Mouse (Mus musculus): ENCODE data around the gene Tmem234. TPM values are rescaled to one million over a fixed set of nuclear protein-coding genes. Genes with fewer than 3 reads are reported as not detected.

Tmem234 gene
- polyA plus RNA-seq, 1 experiment from 2014 or later: 226 TPM

DNA sequence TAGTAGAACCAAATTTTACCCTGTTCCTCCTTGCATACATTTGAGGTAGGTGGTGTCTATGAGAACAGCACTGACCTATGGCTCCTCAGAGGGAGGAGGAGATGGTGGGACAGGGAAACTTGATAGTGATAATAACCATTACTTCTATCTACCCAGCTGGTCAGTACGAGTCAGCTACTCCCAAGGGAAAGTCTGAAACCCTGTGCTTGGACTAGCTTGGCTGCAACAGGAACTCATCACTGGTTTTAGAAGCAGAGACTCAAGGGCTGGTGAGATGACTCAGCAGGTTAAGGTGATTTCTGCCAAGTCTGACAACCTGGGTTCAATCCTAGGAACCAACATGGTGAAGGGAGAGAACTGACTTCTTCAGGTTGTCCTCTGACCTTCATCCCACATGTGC, 48.2 kb downstream of the Tmem234 start:
- no peaks in the 10 kb centered on the region for H3K4me1 ChIP-seq (ENCODE audit: control insufficient read depth, insufficient read depth, low read length)
- H3K27me3 ChIP-seq (ENCODE audit: control insufficient read depth, insufficient read depth, low read length): no peaks in the 10 kb centered on the region
- H3K9ac ChIP-seq (replicated peaks; ENCODE audit: low read depth, low read length): no peak overlapping the region
- ATAC-seq (ENCODE audit: insufficient number of reproducible peaks, insufficient read depth, low FRiP score, low read depth): no peak
- WGBS: 70% methylated on average over 1 of the region's 1 CpGs
- H3K27ac ChIP-seq (ENCODE audit: low read length): no peak overlapping the region
- peaks cover 50% of the 10 kb centered on the region for H3K36me3 ChIP-seq (ENCODE audit: control insufficient read depth, insufficient read depth, low read length)
- no peak overlapping the region for H3K4me3 ChIP-seq (ENCODE audit: low read depth, low read length)
- no peak overlapping the region for H3K4me2 ChIP-seq (replicated peaks; ENCODE audit: low read depth, low read length)
- no peaks in the 10 kb centered on the region for H3K9me3 ChIP-seq (ENCODE audit: control insufficient read depth, low read depth, low read length)

DNA sequence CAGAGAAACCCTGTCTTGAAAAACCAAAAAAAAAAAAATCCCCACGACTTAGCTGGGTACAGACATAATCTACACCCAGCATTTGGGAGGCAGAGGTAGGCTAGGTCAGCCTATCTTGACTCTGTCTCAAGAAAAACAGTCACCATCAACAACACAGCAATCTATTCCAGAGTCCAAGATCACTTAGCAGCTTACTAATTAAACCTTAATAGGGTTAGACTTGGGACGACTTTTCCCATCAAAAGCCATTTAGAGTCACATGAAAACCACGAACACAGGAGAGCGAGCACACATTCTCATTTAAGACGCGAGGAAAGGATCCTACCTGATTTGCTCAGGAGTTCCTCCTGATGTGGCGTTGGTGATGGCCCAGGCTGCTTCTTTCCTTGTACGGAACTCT, 49.9 kb downstream of the Tmem234 start:
- Histone ChIP-seq H3K4me2 (replicated peaks; ENCODE audit: low read depth, low read length) (no peak overlapping the region), H3K27me3 (ENCODE audit: control insufficient read depth, insufficient read depth, low read length) (no peaks in the 10 kb centered on the region), H3K4me3 (ENCODE audit: low read depth, low read length) (no peak overlapping the region), H3K36me3 (ENCODE audit: control insufficient read depth, insufficient read depth, low read length) (peaks cover 67% of the 10 kb centered on the region), H3K9me3 (ENCODE audit: control insufficient read depth, low read depth, low read length) (no peaks in the 10 kb centered on the region), H3K9ac (replicated peaks; ENCODE audit: low read depth, low read length) (no peak overlapping the region), H3K4me1 (ENCODE audit: control insufficient read depth, insufficient read depth, low read length) (no peaks in the 10 kb centered on the region), H3K27ac (ENCODE audit: low read length) (no peak overlapping the region)
- WGBS: 92% methylated on average over 8 of the region's 8 CpGs
- no peak for ATAC-seq (ENCODE audit: insufficient number of reproducible peaks, insufficient read depth, low FRiP score, low read depth)

DNA sequence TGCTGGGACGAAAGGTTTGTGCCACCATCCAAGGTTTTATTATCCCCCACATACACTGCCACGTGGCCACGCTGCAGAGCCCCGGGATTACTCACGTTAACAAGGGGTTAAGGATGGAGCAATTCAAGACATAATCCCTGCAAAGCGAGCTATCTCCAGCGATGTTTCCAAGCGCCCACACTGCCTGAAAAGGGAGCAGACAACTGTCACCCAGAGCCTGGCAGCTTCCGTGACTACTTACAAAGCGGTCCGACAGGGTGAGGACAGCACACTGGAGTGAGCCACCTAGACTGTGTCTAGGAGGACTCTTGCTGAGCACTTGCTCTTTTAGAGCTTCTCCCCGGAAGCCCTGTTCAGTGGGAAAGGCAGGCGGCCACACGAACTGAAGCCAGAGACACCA, 54.3 kb downstream of the Tmem234 start:
- Histone ChIP-seq H3K27me3 (ENCODE audit: control insufficient read depth, insufficient read depth, low read length) (no peaks in the 10 kb centered on the region), H3K9me3 (ENCODE audit: control insufficient read depth, low read depth, low read length) (no peaks in the 10 kb centered on the region), H3K36me3 (ENCODE audit: control insufficient read depth, insufficient read depth, low read length) (peaks cover 77% of the 10 kb centered on the region), H3K27ac (ENCODE audit: low read length) (no peak overlapping the region), H3K4me3 (ENCODE audit: low read depth, low read length) (no peak overlapping the region), H3K9ac (replicated peaks; ENCODE audit: low read depth, low read length) (no peak overlapping the region), H3K4me2 (replicated peaks; ENCODE audit: low read depth, low read length) (no peak overlapping the region), H3K4me1 (ENCODE audit: control insufficient read depth, insufficient read depth, low read length) (no peaks in the 10 kb centered on the region)
- 94% methylated on average over 14 of the region's 14 CpGs for WGBS
- ATAC-seq (ENCODE audit: insufficient number of reproducible peaks, insufficient read depth, low FRiP score, low read depth): no peak

DNA sequence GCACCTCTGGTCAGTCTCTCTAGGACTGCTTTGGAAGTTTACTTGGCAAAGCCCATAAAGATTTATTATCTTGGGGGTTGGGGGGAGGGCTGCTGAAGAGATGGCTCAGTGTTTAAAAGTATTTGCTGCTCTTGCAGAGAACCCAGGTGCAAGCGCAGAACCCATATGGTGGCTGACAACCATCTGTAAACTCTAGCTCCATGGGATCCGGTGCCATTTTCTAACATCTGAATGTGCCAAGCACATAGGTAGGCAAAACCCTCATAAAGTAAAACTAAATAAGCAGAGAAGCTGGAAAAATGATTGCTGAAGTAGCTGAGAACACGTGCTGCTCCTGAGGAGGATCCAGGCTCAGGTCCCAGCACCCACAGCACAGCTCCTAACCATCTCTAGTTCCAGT, 61.1 kb downstream of the Tmem234 start:
- Histone ChIP-seq H3K27me3 (ENCODE audit: control insufficient read depth, insufficient read depth, low read length) (no peaks in the 10 kb centered on the region), H3K9me3 (ENCODE audit: control insufficient read depth, low read depth, low read length) (no peaks in the 10 kb centered on the region), H3K4me3 (ENCODE audit: low read depth, low read length) (no peak overlapping the region), H3K36me3 (ENCODE audit: control insufficient read depth, insufficient read depth, low read length) (peaks cover 48% of the 10 kb centered on the region), H3K9ac (replicated peaks; ENCODE audit: low read depth, low read length) (no peak overlapping the region), H3K27ac (ENCODE audit: low read length) (no peak overlapping the region), H3K4me1 (ENCODE audit: control insufficient read depth, insufficient read depth, low read length) (no peaks in the 10 kb centered on the region), H3K4me2 (replicated peaks; ENCODE audit: low read depth, low read length) (no peak overlapping the region)
- WGBS: 71% methylated on average over 3 of the region's 3 CpGs
- ATAC-seq (ENCODE audit: insufficient number of reproducible peaks, insufficient read depth, low FRiP score, low read depth): no peak

DNA sequence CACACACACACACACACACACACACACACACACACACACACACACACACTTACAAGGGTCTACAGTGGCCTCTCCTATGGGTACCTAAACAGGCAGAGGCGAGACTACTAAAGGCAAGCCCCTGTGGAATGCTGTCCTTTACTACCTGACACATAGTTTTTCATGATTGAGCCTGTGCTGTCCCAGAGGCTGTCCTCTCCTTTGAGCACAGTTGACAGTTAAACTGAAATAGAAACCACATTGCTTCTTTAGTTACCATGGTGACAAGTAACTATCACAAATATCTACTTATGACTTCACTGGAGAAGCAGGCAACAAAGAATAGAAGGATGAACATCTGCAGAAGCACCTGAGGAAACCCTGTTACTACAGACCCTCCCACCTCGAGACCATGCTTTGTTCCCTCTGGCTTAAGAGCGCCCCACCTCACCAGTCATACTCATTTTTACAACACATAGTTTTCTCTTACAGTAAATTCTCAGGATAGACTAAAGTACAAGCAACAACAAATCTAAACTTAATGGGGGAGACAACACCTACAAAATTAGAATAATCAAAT, 61.9 kb downstream of the Tmem234 start:
- ATAC-seq (ENCODE audit: insufficient number of reproducible peaks, insufficient read depth, low FRiP score, low read depth): no peak
- WGBS: 79% methylated on average over 3 of the region's 3 CpGs
- Histone ChIP-seq H3K27me3 (ENCODE audit: control insufficient read depth, insufficient read depth, low read length) (no peaks in the 10 kb centered on the region), H3K4me1 (ENCODE audit: control insufficient read depth, insufficient read depth, low read length) (no peaks in the 10 kb centered on the region), H3K4me3 (ENCODE audit: low read depth, low read length) (no peak overlapping the region), H3K27ac (ENCODE audit: low read length) (no peak overlapping the region), H3K9me3 (ENCODE audit: control insufficient read depth, low read depth, low read length) (no peaks in the 10 kb centered on the region), H3K4me2 (replicated peaks; ENCODE audit: low read depth, low read length) (no peak overlapping the region), H3K36me3 (ENCODE audit: control insufficient read depth, insufficient read depth, low read length) (peaks cover 42% of the 10 kb centered on the region), H3K9ac (replicated peaks; ENCODE audit: low read depth, low read length) (no peak overlapping the region)

DNA sequence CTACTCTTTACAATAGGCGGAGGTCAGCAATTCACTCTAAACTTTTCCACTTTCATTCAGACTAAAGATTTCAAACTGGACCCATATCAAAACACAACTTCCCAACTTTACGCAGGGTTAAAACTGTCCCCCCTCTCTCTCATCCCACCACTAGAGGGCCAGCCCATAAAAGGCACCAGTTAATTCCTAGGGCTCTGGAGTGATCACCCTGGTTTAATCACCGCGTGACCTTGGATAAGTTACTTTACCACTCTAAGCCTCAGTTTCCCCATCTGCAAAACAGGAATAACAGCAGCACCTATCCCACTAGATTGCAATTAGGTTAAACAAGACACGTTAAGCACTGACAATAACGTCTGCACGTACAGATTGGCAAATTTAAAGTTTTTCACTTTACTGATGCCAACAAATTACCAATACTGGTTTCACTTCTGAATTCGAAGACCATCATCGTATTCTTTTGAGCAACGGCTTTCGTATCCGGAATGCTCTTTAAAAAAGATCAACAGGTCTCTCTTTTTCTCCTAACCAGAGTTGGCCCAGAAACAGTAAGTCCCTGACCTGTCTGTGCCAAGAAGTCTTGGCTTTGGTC, 71.1 kb downstream of the Tmem234 start:
- peak overlapping the region; percentile 68 for H3K4me3 ChIP-seq (ENCODE audit: low read depth, low read length)
- peak overlapping the region; percentile 95 for H3K27ac ChIP-seq (ENCODE audit: low read length)
- no peaks in the 10 kb centered on the region for H3K27me3 ChIP-seq (ENCODE audit: control insufficient read depth, insufficient read depth, low read length)
- peaks cover 9% of the 10 kb centered on the region; the same call in 1 of the 2 replicates for H3K4me1 ChIP-seq (ENCODE audit: control insufficient read depth, insufficient read depth, low read length)
- WGBS: 7% methylated on average over 12 of the region's 12 CpGs
- H3K4me2 ChIP-seq (replicated peaks; ENCODE audit: low read depth, low read length): peak overlapping the region; percentile 73
- H3K9me3 ChIP-seq (ENCODE audit: control insufficient read depth, low read depth, low read length): no peaks in the 10 kb centered on the region
- peak overlapping the region; percentile 86 for H3K9ac ChIP-seq (replicated peaks; ENCODE audit: low read depth, low read length)
- peaks cover 9% of the 10 kb centered on the region for H3K36me3 ChIP-seq (ENCODE audit: control insufficient read depth, insufficient read depth, low read length)
- 0 out of 2 replicates have a peak, but pooled peaks have one; percentile 48 for ATAC-seq (ENCODE audit: insufficient number of reproducible peaks, insufficient read depth, low FRiP score, low read depth)

DNA sequence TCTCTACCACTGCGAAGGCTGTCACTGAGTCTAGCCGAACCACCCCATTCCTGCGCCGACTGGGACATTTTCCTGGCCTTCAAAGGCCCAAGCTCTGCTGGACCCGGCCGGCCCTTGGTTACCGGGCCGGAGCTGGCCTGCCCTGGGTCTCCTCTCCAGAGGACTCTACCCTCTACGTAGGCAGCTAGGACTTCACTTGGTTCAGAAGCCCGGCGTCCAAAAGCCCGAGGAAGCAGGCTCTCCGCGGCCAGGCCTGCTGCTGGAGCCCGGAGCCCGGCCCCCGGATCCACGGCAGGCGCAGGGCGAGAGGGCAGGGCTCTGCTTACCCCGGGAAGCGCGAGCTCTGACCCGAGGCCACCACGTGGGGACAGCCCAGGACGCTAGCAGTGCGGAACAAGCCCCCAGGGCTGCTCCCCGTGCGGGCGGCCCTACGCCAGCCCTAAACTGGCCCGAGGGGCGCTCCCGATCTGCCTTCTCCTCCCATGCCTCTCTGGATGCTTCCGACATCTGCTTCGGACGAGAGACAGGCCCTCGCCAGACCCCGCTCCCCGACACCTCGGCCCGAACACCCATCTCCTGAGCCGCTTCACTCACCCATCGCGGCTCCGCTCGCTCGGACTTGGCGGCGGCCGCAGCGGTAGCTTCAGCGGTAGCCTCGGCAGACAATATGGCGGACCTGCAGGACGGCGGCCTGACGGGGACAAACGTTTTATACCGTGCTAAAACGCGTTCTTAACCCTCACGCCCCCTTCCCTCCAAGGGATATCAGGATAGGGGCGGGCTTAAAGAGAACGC, 71.8 kb downstream of the Tmem234 start, which contains the start of gene Kpna6:
Kpna6 (minus strand) TSS at position 685 of the 795 bp plus-strand sequence.
- under 1% methylated on average over 65 of the region's 65 CpGs for WGBS
- peaks cover 9% of the 10 kb centered on the region; the same call in 1 of the 2 replicates for H3K4me1 ChIP-seq (ENCODE audit: control insufficient read depth, insufficient read depth, low read length)
- peak within 1 kb of the TSS; percentile 86 for H3K9ac ChIP-seq (replicated peaks; ENCODE audit: low read depth, low read length)

DNA sequence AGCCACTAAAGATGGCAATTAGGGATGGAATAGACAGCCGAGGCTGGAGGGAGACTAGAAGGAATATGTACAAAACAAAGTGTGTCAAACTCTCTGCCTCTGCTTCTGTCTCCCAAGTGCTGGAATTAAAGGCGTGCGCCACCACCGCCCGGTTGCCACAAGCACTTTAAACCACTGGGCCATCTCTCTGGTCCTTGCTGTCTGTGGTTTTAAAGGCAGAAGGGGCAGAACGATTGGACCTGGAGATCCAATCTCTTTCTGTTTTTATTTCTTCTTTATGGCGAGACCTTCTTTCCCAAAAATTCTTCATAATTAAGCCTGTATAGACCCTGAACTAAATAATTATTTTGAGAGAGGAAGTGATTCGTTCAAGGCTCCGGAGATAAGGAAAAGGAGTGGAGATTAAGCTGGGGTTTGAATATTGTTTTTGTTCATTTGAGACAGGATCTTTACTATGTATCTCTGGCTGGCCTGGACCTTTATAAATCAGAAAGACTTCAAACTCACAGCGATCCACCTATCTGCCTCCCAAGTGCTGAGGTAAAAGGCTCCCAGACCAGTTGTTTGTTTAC, 72.5 kb downstream of the Tmem234 start:
- H3K4me2 ChIP-seq (replicated peaks; ENCODE audit: low read depth, low read length): peak overlapping the region; percentile 73
- peak overlapping the region; percentile 68 for H3K4me3 ChIP-seq (ENCODE audit: low read depth, low read length)
- no peaks in the 10 kb centered on the region for H3K9me3 ChIP-seq (ENCODE audit: control insufficient read depth, low read depth, low read length)
- peak overlapping the region; percentile 86 for H3K9ac ChIP-seq (replicated peaks; ENCODE audit: low read depth, low read length)
- ATAC-seq (ENCODE audit: insufficient number of reproducible peaks, insufficient read depth, low FRiP score, low read depth): no peak
- peaks cover 14% of the 10 kb centered on the region for H3K36me3 ChIP-seq (ENCODE audit: control insufficient read depth, insufficient read depth, low read length)
- WGBS: 6% methylated on average over 10 of the region's 10 CpGs
- peaks cover 9% of the 10 kb centered on the region; the same call in 1 of the 2 replicates for H3K4me1 ChIP-seq (ENCODE audit: control insufficient read depth, insufficient read depth, low read length)
- peak overlapping the region; percentile 95; the same call in 1 of the 2 replicates for H3K27ac ChIP-seq (ENCODE audit: low read length)
- H3K27me3 ChIP-seq (ENCODE audit: control insufficient read depth, insufficient read depth, low read length): no peaks in the 10 kb centered on the region

More for the DNA sequence above, 71.8 kb downstream of the Tmem234 start, which contains the start of gene Kpna6:
- no peaks in the 10 kb centered on the region for H3K27me3 ChIP-seq (ENCODE audit: control insufficient read depth, insufficient read depth, low read length)
- peak; percentile 90 for ATAC-seq (ENCODE audit: insufficient number of reproducible peaks, insufficient read depth, low FRiP score, low read depth)
- H3K27ac ChIP-seq (ENCODE audit: low read length): peak within 1 kb of the TSS; percentile 95
- no peaks in the 10 kb centered on the region for H3K9me3 ChIP-seq (ENCODE audit: control insufficient read depth, low read depth, low read length)
- peak within 1 kb of the TSS; percentile 68 for H3K4me3 ChIP-seq (ENCODE audit: low read depth, low read length)
- H3K4me2 ChIP-seq (replicated peaks; ENCODE audit: low read depth, low read length): peak within 1 kb of the TSS; percentile 73
- peaks cover 14% of the 10 kb centered on the region for H3K36me3 ChIP-seq (ENCODE audit: control insufficient read depth, insufficient read depth, low read length)
